Mouse (Mus musculus): ENCODE results near the gene Gm11756.
"Not testable (repeated sequence)": the region's sequence is repeated elsewhere in the genome, so short reads cannot be mapped to it uniquely, and the experiment has no call there.

Gene Gm11756

GRCm38 (mm10) chr4:73920660-73921059, at the start of gene Gm11756:
TSS of gene Gm11756 (minus strand) at chr4:73920760.
- DNase-seq (ENCODE audit: low read depth), result not testable (repeated sequence)

GRCm38 (mm10) chr4:73950375-73950896, 29.9 kb upstream of the Gm11756 start, which contains the start of gene 2310002L09Rik:
TSS of gene 2310002L09Rik (minus strand) at chr4:73950846.
- no peak for DNase-seq (ENCODE audit: low read depth)

- DNase-seq (ENCODE audit: low read depth), result not testable (repeated sequence)
Measured at GRCm38 (mm10) chr4:73905853-73906252, 14.7 kb downstream of the Gm11756 start, which contains the start of gene Gm13871. TSS of gene Gm13871 (minus strand) at chr4:73905953.

- not testable (repeated sequence) for DNase-seq (ENCODE audit: low read depth)
Measured at GRCm38 (mm10) chr4:73891012-73891411, 29.5 kb downstream of the Gm11756 start, which contains the start of gene Gm11757. TSS of gene Gm11757 (minus strand) at chr4:73891112.

GRCm38 (mm10) chr4:73876166-73876565, 44.4 kb downstream of the Gm11756 start, which contains the start of gene Gm11758:
TSS of gene Gm11758 (minus strand) at chr4:73876266.
- DNase-seq (ENCODE audit: low read depth), result not testable (repeated sequence)

Measured in NIH3T3 (cell line).